Mouse (Mus musculus): Measurements from ENCODE around the gene Cpsf4l.

Gene Cpsf4l

GRCm38 (mm10) chr11:113697571-113697970 is 12.2 kb downstream of the Cpsf4l start:
- DNase-seq = no peak

GRCm38 (mm10) chr11:113691851-113692250 is 18.0 kb downstream of the Cpsf4l start:
- no peak for DNase-seq

- DNase-seq = no peak
These were observed 18.5 kb downstream of the Cpsf4l start for GRCm38 (mm10) chr11:113691318-113691717.

GRCm38 (mm10) chr11:113690506-113690905 is 19.3 kb downstream of the Cpsf4l start:
- DNase-seq = no peak

- no peak for DNase-seq
These were observed 22.8 kb downstream of the Cpsf4l start for GRCm38 (mm10) chr11:113687031-113687430.

DNA sequence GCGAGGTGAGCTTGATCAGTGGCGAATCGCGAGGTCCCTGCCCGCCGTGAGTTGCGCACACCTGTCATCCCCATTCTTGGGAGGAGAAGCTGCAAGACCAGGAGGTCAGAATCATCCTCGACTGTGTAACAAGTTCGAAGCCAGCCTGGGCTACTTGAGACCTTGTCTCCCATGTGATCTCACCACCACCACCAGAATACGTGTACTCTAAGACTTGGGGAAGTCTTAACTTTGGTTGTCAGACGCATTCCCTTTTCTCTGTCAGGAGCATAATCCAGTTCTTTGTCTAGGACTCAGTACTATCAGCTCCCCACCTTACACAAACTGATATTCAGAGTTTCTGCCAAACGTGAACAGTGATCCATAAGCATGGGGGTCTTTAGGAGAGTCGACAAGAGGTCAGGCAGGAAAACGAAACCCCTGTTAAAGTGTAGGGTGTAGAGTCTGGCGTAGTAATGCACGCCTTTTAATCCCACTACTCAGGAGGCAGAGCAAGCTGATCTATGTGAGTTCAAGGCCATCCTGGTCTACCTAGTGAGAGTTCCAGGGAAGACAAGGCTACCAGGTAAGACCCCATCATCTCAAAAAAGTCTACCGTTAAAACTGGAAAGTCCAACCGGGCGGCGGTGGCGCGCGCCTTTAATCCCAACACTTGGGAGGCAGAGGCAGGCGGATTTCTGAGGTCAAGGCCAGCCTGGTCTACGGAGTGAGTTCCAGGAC is 24.9 kb downstream of the Cpsf4l start:
- no peak for DNase-seq

DNA sequence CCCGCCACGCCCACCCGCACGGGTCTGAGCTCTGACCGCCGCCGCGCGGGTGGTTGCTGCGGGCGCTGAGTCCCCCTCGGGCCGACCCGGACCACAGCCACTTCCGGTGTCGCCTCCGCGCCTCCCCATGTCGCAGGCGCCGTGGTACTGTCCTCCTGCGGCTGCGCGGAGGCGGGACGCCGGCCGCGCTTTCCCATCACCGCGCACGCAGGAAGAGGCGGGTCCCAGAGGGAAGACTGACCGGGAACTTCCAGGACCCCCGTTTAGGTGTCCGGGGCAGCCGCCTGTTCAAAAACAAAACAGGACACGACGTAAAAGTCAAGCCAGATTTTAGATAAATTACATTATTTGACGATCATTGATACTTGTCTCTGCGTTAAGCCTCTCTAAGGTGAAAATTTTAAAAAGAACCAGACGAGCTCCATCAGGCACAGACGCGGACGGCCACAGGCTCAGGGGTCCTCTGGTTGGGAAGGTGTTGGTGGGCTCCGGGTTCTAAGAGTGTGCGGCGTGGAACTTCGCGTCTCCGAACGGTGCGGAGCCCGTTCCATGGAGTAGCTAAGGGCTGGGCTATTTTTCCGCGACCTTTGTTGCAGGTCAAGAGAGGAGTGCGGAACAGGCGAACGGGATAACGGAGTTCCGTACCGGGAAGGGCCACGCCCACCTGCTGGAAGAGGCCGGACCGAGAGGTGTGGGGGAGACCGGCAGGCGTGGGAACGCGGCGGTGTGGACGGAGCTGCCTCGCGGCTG is 25.7 kb downstream of the Cpsf4l start, which contains the start of the genes Fam104a and D11Wsu47e:
Fam104a (minus strand) TSS at position 199 of the 750 bp plus-strand sequence.
D11Wsu47e (plus strand) TSS at position 456 of the 750 bp plus-strand sequence.
- DNase-seq = peak; percentile 96

DNA sequence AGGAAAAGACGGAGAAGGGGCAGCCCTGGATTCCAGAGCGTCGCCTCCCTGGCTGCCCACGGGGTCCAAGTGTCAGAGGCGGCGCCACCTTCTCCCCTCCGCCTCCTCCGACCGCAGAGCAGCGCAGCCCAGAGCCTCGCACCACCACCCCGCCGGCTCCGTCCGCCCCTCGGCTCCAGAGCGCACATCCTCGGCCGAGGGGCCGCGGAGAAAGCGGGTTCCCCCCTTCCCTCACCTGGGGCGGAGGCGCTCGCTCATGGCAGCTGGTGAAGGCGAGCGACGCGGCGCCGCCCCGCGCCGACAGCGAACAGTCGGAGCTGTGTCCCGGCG is 26.2 kb downstream of the Cpsf4l start:
- DNase-seq = no peak

GRCm38 (mm10) chr11:113682897-113683626 is 26.8 kb downstream of the Cpsf4l start:
- peak; percentile 29 for DNase-seq

DNA sequence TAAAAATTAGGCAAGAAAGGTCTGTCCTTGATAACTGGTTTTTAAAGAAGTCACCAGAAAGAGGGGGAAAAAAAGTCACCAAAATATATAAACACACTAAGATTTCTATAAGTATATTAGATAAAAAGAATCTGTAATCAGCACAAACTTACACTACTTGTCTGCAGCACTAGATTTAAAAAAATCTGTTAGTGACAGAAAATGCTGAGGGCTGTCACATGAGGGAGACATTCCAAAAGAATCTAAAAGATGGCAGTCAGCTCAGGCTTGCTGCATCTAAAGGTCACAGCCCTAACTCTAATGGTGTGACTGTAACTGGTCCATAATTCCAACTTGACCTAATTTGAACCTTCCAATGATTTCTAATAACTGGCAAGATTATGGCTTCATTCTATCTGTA is 27.8 kb downstream of the Cpsf4l start:
- DNase-seq = no peak

- no peak for DNase-seq
These were observed 28.9 kb downstream of the Cpsf4l start for GRCm38 (mm10) chr11:113680954-113681353.

DNA sequence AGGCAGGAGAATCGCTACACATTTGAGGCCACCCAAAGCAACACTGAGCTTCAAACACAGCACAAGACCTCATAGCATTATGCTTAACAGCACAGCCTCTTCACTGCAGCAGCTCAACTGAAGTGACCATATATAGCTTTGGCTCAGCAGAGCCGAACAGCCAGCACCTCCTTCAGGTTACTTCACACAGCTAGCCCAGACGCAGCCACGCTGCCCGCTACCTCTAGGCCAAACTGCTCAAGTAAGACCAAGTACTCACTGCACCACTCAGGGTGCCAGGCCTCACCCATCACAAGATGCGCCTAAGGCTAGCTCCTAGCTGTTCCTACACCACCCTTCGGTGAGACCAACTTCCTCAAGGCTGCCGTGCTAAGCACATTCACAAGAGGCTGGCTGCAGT is 31.4 kb downstream of the Cpsf4l start:
- DNase-seq = no peak

- DNase-seq = no peak
These were observed 32.4 kb downstream of the Cpsf4l start for GRCm38 (mm10) chr11:113677378-113677777.

- DNase-seq = no peak
These were observed 33.0 kb downstream of the Cpsf4l start for GRCm38 (mm10) chr11:113676847-113677246.

DNA sequence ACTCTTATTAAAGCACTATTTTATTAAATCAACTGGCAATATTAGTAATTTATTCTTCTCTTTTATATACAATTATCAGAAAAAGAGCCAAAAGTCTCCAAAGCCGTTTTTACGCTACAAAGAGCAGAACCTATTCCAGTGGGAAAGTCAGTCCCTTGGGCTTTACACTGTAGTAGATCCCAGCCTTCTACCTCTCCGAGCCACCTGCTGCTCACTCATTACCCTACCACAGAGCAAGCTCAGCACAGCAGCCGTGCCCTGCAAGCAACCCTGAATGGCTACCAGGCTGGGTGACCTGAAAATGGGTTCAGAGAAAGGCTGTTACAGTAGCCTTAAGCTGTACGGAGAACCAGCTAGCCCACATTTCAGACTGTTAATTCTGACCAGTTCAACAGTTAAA is 35.2 kb downstream of the Cpsf4l start:
- DNase-seq = no peak

- no peak for DNase-seq
These were observed 36.2 kb downstream of the Cpsf4l start for GRCm38 (mm10) chr11:113673614-113674013.

DNA sequence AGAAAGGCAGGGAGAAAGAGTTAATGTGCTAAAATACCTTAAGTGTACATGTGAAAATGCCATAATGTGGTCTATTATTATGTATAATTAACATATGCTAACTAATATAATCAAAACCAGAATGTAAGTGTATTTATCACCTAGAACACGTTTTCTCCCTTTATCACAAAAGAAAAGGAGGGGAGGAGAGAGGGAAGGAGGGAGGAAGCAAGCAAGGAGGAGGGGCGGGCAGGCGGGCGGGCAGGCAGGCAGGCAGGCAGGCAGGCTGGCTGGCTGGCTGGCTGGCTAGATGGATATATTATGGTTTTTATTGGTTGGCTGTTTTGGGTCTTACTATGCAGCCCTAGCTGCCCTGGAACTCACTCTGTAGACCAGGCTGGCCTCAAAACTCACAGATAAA is 40.1 kb downstream of the Cpsf4l start:
- no peak for DNase-seq

GRCm38 (mm10) chr11:113668857-113669256 is 41.0 kb downstream of the Cpsf4l start:
- DNase-seq = no peak

- no peak for DNase-seq
These were observed 42.1 kb downstream of the Cpsf4l start for GRCm38 (mm10) chr11:113667704-113668103.

DNA sequence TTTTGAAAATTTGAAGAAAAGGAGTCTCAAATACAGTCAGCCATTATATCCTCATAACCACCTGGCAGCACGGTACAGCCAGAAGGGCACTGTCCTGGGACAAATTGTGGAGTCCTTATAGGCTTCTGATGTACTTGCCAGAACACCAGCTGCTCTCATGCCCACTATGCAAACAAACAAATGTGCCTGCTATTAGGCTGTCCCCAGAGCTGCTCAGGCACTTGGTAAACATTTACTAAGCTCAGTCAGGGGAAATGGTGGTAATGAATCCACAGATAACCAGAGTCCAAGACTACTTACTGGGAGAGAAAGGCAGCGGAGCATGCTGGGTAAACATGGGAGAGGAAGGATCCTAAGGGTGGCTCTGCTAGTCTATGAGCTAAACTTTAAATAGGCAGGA is 42.7 kb downstream of the Cpsf4l start:
- no peak for DNase-seq

- no peak for DNase-seq
These were observed 43.2 kb downstream of the Cpsf4l start for GRCm38 (mm10) chr11:113666648-113667047.

- DNase-seq = no peak
These were observed 43.6 kb downstream of the Cpsf4l start for GRCm38 (mm10) chr11:113666205-113666604.

DNA sequence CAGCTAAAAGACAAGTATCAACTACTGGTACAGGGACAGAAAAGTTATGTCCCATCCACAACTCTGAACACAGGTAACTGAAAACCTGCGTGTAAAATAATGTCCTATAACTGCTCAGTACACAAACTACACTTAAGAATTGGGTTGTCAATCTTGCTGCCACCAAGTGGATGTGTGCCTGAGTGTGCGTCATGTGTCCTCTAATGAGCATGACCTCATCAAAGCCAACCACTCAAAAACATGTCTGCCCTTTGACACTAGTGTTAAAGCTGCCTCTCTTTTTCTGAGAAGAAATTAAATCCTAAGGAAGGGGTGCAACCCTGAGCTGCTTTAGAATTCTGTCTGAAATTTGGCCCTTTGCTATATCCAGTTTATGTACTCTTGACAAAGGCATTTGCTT is 45.5 kb downstream of the Cpsf4l start:
- DNase-seq = no peak
